Mouse (Mus musculus) C2C12 (cell line): ENCODE measurements around the gene Tomm40l. TPM values are rescaled to one million over a fixed set of nuclear protein-coding genes. Genes with fewer than 3 reads are reported as not detected.
"Not testable (repeated sequence)": the region's sequence is repeated elsewhere in the genome, so short reads cannot be mapped to it uniquely, and the experiment has no call there.

Source experiments
- H3K27me3 ChIP-seq: one replicate; pipeline ENCODE4 v1.6.1; 2011; ENCODE audit not compliant: control insufficient read depth, insufficient read depth, insufficient read length
- H3K36me3 ChIP-seq: one replicate; pipeline ENCODE4 v1.6.1; 2011; ENCODE audit not compliant: control insufficient read depth, insufficient read depth
- H3K4me3 ChIP-seq: one replicate; pipeline ENCODE4 v1.5.1; 2011; ENCODE audit warnings: mild to moderate bottlenecking, control low read depth; ENCODE audit not compliant: poor library complexity, insufficient read depth, severe bottlenecking
- H3K79me2 ChIP-seq: one replicate; pipeline ENCODE4 v1.6.1; 2011; ENCODE audit not compliant: control insufficient read depth, insufficient read depth
- H3K79me3 ChIP-seq: one replicate; pipeline ENCODE4 v1.6.1; 2011; ENCODE audit warnings: low read depth, control low read depth
- H3ac ChIP-seq: one replicate; pipeline ENCODE3; 2011; ENCODE audit warnings: low read depth; ENCODE audit not compliant: control insufficient read depth, insufficient read length
- CEBPB ChIP-seq: IDR thresholded peaks from one replicate; pipeline ENCODE4 v1.6.1; 2011; ENCODE audit warnings: low read depth, mild to moderate bottlenecking, control low read depth, moderate library complexity
- CTCF ChIP-seq: IDR thresholded peaks from one replicate; pipeline ENCODE4 v1.5.1; 2011; ENCODE audit not compliant: control insufficient read depth, insufficient read depth, insufficient read length
- FOSL1 ChIP-seq: IDR thresholded peaks from one replicate; pipeline ENCODE4 v1.8.0; 2011; ENCODE audit warnings: mild to moderate bottlenecking, low read length; ENCODE audit not compliant: poor library complexity, insufficient read depth, severe bottlenecking
- MAX ChIP-seq: IDR thresholded peaks from one replicate; pipeline ENCODE4 v1.6.1; 2011; ENCODE audit warnings: mild to moderate bottlenecking, control low read depth
- MYOD1 ChIP-seq: IDR thresholded peaks from one replicate; pipeline ENCODE4 v1.6.1; 2011; ENCODE audit warnings: low read depth; ENCODE audit not compliant: control insufficient read depth, insufficient read length
- MYOG ChIP-seq: IDR thresholded peaks from one replicate; pipeline ENCODE4 v1.6.1; 2011; ENCODE audit not compliant: control insufficient read depth, insufficient read length; ENCODE audit errors: extremely low read depth
- USF1 ChIP-seq: IDR thresholded peaks from one replicate; pipeline ENCODE4 v1.6.1; 2011; ENCODE audit warnings: low read depth, mild to moderate bottlenecking, control low read depth, moderate library complexity
- polyA plus RNA-seq: library from polyadenylated mRNA; unstranded; fragments of >200 nt; fragmentation: generic; extraction: Trizol; gene quantifications from one replicate; pipeline ENCODE4 v1.2.1, GENCODE M21; 2012; ENCODE audit warnings: missing spikeins

Gene Tomm40l
- polyA plus RNA-seq, 1 experiment, result 58.7 TPM

- Histone ChIP-seq H3K36me3 (peaks cover 1% of the 10 kb centered on the region), H3K27me3 (no peaks in the 10 kb centered on the region), H3K79me3 (peaks cover 17% of the 10 kb centered on the region), H3ac (no peak overlapping the region), H3K79me2 (peaks cover 28% of the 10 kb centered on the region), H3K4me3 (no peak overlapping the region)
- TF ChIP-seq CEBPB (no peak), MAX (no peak), USF1 (no peak), CTCF (no peak), MYOG (no peak), FOSL1 (no peak), MYOD1 (no peak)
Measured at GRCm38 (mm10) chr1:171248386-171249226, 26.3 kb upstream of the Tomm40l start.

- no peak for TF ChIP-seq MYOG
- no peak for TF ChIP-seq MYOD1
- no peak for TF ChIP-seq USF1
- no peak for TF ChIP-seq FOSL1
- TF ChIP-seq CEBPB, result no peak
- no peak for TF ChIP-seq MAX
- no peak for TF ChIP-seq CTCF
- Histone ChIP-seq H3K4me3 (no peak overlapping the region), H3K36me3 (peaks cover 7% of the 10 kb centered on the region), H3K79me3 (peaks cover 19% of the 10 kb centered on the region), H3K27me3 (no peaks in the 10 kb centered on the region), H3K79me2 (peaks cover 35% of the 10 kb centered on the region), H3ac (no peak overlapping the region)
Measured at GRCm38 (mm10) chr1:171247916-171248315, 25.6 kb upstream of the Tomm40l start.

GRCm38 (mm10) chr1:171247453-171247841 is 25.1 kb upstream of the Tomm40l start:
- peak overlapping the region; percentile 65 for H3K4me3 ChIP-seq
- peaks cover 7% of the 10 kb centered on the region for H3K36me3 ChIP-seq
- H3K79me2 ChIP-seq, result peaks cover 35% of the 10 kb centered on the region
- TF ChIP-seq MAX (no peak), MYOG (no peak), USF1 (no peak), FOSL1 (no peak), CTCF (no peak), MYOD1 (no peak), CEBPB (no peak)
- peak overlapping the region; percentile 53 for H3ac ChIP-seq
- H3K27me3 ChIP-seq, result no peaks in the 10 kb centered on the region
- peaks cover 19% of the 10 kb centered on the region for H3K79me3 ChIP-seq

GRCm38 (mm10) chr1:171246709-171247452 is 24.6 kb upstream of the Tomm40l start:
- peak overlapping the region; percentile 100 for H3ac ChIP-seq
- H3K79me3 ChIP-seq, result peaks cover 19% of the 10 kb centered on the region
- H3K79me2 ChIP-seq, result peaks cover 35% of the 10 kb centered on the region
- H3K4me3 ChIP-seq, result peak overlapping the region; percentile 65
- TF ChIP-seq MYOG, result no peak
- no peak for TF ChIP-seq CEBPB
- TF ChIP-seq MAX, result peak; percentile 15
- no peak for TF ChIP-seq MYOD1
- peak; percentile 80 for TF ChIP-seq CTCF
- TF ChIP-seq USF1, result no peak
- TF ChIP-seq FOSL1, result no peak
- H3K27me3 ChIP-seq, result no peaks in the 10 kb centered on the region
- H3K36me3 ChIP-seq, result peaks cover 7% of the 10 kb centered on the region

GRCm38 (mm10) chr1:171245353-171245752 is 23.0 kb upstream of the Tomm40l start:
- Histone ChIP-seq H3ac (no peak overlapping the region), H3K79me2 (peaks cover 35% of the 10 kb centered on the region), H3K79me3 (peaks cover 19% of the 10 kb centered on the region), H3K36me3 (peaks cover 7% of the 10 kb centered on the region), H3K27me3 (no peaks in the 10 kb centered on the region), H3K4me3 (no peak overlapping the region)
- no peak for TF ChIP-seq MYOG
- TF ChIP-seq MYOD1, result no peak
- TF ChIP-seq CEBPB, result no peak
- no peak for TF ChIP-seq FOSL1
- TF ChIP-seq USF1, result no peak
- no peak for TF ChIP-seq CTCF
- TF ChIP-seq MAX, result no peak

- H3K4me3 ChIP-seq, H3K27me3 ChIP-seq, H3ac ChIP-seq: not testable (repeated sequence)
- peaks cover 35% of the 10 kb centered on the region for H3K79me2 ChIP-seq
- peaks cover 19% of the 10 kb centered on the region for H3K79me3 ChIP-seq
- H3K36me3 ChIP-seq, result peaks cover 29% of the 10 kb centered on the region
Measured at GRCm38 (mm10) chr1:171241952-171242351, 19.6 kb upstream of the Tomm40l start.
